8 mouse cellular contexts compared by ENCODE assay signal in genomic region chr13:37856537-37856936, GRCm38 (mm10).
A peak's percentile ranks its signal among the peaks of the same experiment; 100 is the strongest.
DNase-seq lines count a peak whose midpoint lies in the region; ATAC-seq and TF ChIP-seq lines count a peak whose summit lies in the region.

No protein-coding gene starts in this region.

- TF ChIP-seq EP300 in liver, embryonic 14.5 days (IDR thresholded peaks at IDR 0.05; ENCODE audit: low read depth) = peak; percentile 58; the same call in 1 of the 2 replicates

- H3K9ac ChIP-seq in kidney, embryonic 14.5 days (ENCODE audit: low read depth, low read length) = no peak overlapping the region
- peak overlapping the region; percentile 94 for H3K9ac ChIP-seq in liver, embryonic 14.5 days (replicated peaks)

- 47% methylated on average over 2 of the region's 2 CpGs for WGBS in kidney, embryonic 14.5 days
- WGBS in liver, embryonic 14.5 days (ENCODE audit: insufficient replicate concordance) = 11% methylated on average over 2 of the region's 2 CpGs

- peaks cover 96% of the 10 kb centered on the region for H3K4me1 ChIP-seq in erythroblast, embryonic 14.5 days (ENCODE audit: control insufficient read depth)
- H3K4me1 ChIP-seq in kidney, embryonic 14.5 days (ENCODE audit: control insufficient read depth, insufficient read depth, low read length) = peaks cover 39% of the 10 kb centered on the region
- peaks cover 81% of the 10 kb centered on the region for H3K4me1 ChIP-seq in G1E (ENCODE audit: insufficient read depth, low read depth, low read length)
- peaks cover 57 to 63% of the 10 kb centered on the region in 2 experiments for H3K4me1 ChIP-seq in liver, embryonic 14.5 days (replicated peaks; ENCODE audit: control insufficient read depth in 2 of 2, insufficient read depth in 2 of 2, low read length in 1 of 2)

- H3K27me3 ChIP-seq in erythroblast, embryonic 14.5 days (ENCODE audit: control insufficient read depth) = no peaks in the 10 kb centered on the region
- no peaks in the 10 kb centered on the region for H3K27me3 ChIP-seq in kidney, embryonic 14.5 days (ENCODE audit: control insufficient read depth, insufficient read depth, low read length)
- H3K27me3 ChIP-seq in G1E (ENCODE audit: insufficient read depth, low read length) = no peaks in the 10 kb centered on the region
- H3K27me3 ChIP-seq in liver, embryonic 14.5 days (ENCODE audit: control insufficient read depth, insufficient read depth, low read length) = no peaks in the 10 kb centered on the region

- H3K9me3 ChIP-seq in erythroblast, embryonic 14.5 days (ENCODE audit: control insufficient read depth, low read length) = no peaks in the 10 kb centered on the region
- no peaks in the 10 kb centered on the region for H3K9me3 ChIP-seq in kidney, embryonic 14.5 days (ENCODE audit: control insufficient read depth, low read length)
- no peaks in the 10 kb centered on the region for H3K9me3 ChIP-seq in G1E (replicated peaks)
- H3K9me3 ChIP-seq in liver, embryonic 14.5 days (ENCODE audit: control insufficient read depth, low read length) = no peaks in the 10 kb centered on the region

- H3K4me3 ChIP-seq in erythroblast, embryonic 14.5 days (replicated peaks) = peak overlapping the region; percentile 83
- H3K4me3 ChIP-seq in kidney, embryonic 14.5 days (ENCODE audit: low read length) = no peak overlapping the region
- peak overlapping the region; percentile 73; the same call in 1 of the 2 replicates for H3K4me3 ChIP-seq in G1E (ENCODE audit: low read depth, low read length)
- peak overlapping the region; percentile 27 to 69; a peak in 3 of 4 replicates for H3K4me3 ChIP-seq in liver, embryonic 14.5 days (ENCODE audit: insufficient read depth in 1 of 2, low read depth in 2 of 2, low read length in 2 of 2)

- DNase-seq in kidney, postnatal 10 days = no peak
- no peak for DNase-seq in G1E (ENCODE audit: low spot score)
- DNase-seq in liver, embryonic 14.5 days (ENCODE audit: low read depth in 3 of 3, low spot score in 3 of 3) = no peak
- DNase-seq in adrenal gland, postnatal 4 days (ENCODE audit: low spot score in 2 of 2) = no peak
- DNase-seq in layer of hippocampus, postnatal 14 days (ENCODE audit: low spot score in 2 of 2) = no peak

- H3K27ac ChIP-seq in kidney, embryonic 14.5 days (ENCODE audit: low read depth, low read length) = peak overlapping the region; percentile 24; the same call in 1 of the 2 replicates
- H3K27ac ChIP-seq in liver, embryonic 14.5 days = peak overlapping the region; percentile 84

- H3K4me2 ChIP-seq in kidney, embryonic 14.5 days (replicated peaks; ENCODE audit: low read depth, low read length) = peak overlapping the region; percentile 97; the same call in 1 of the 2 replicates
- H3K4me2 ChIP-seq in liver, embryonic 14.5 days (ENCODE audit: low read depth) = peak overlapping the region; percentile 97

- no peak for ATAC-seq in erythroblast, adult 5-6 weeks (replicated peaks; ENCODE audit: low FRiP score, poor library complexity, severe bottlenecking)
- no peak for ATAC-seq in kidney, embryonic 14.5 days (ENCODE audit: low FRiP score, low TSS enrichment)
- no peak for ATAC-seq in G1E (ENCODE audit: extremely low read depth, insufficient number of reproducible peaks, low FRiP score, poor library complexity, severe bottlenecking)
- ATAC-seq in liver, embryonic 14.5 days (ENCODE audit: insufficient read depth) = no peak

- no peak for TF ChIP-seq CTCF in G1E (IDR thresholded peaks at IDR 0.05; ENCODE audit: low read depth, low read length)
- no peak for TF ChIP-seq CTCF in liver, embryonic 14.5 days (IDR thresholded peaks at IDR 0.05; ENCODE audit: low read depth)

- H3K36me3 ChIP-seq in erythroblast, embryonic 14.5 days (ENCODE audit: control insufficient read depth) = peaks cover 5% of the 10 kb centered on the region
- no peaks in the 10 kb centered on the region for H3K36me3 ChIP-seq in kidney, embryonic 14.5 days (ENCODE audit: control insufficient read depth, insufficient read depth, low read length)
- peaks cover 33% of the 10 kb centered on the region for H3K36me3 ChIP-seq in G1E (replicated peaks)
- no peaks in the 10 kb centered on the region; the same call in 1 of the 2 replicates for H3K36me3 ChIP-seq in liver, embryonic 14.5 days (replicated peaks; ENCODE audit: control insufficient read depth, insufficient read depth, low read depth)
